Mouse (Mus musculus) embryonic facial prominence, embryonic 12.5 days (tissue): Measurements from ENCODE around the gene Chst15. TPM values are rescaled to one million over a fixed set of nuclear protein-coding genes. Genes with fewer than 3 reads are reported as not detected.

ENCODE experiments used
- ATAC-seq: fragments of 200-750 bp; cut with Nextera tagmentation; 2 replicates; pipeline ENCODE4 v1.8.0; 2017; ENCODE audit not compliant: insufficient number of reproducible peaks, insufficient read depth, low FRiP score, low TSS enrichment
- H3K27ac ChIP-seq: fragments of 300-500 bp; sonication (generic); 2 replicates; pipeline ENCODE4 v1.5.1; 2016; ENCODE audit warnings: mild to moderate bottlenecking
- H3K27me3 ChIP-seq: fragments of 300-500 bp; sonication (generic); 2 replicates; pipeline ENCODE4 v1.6.1; 2016; ENCODE audit warnings: mild to moderate bottlenecking, moderate library complexity
- H3K36me3 ChIP-seq: fragments of 300-500 bp; sonication (generic); 2 replicates; pipeline ENCODE4 v1.6.1; 2016; ENCODE audit warnings: mild to moderate bottlenecking
- H3K4me1 ChIP-seq: fragments of 300-500 bp; sonication (generic); 2 replicates; pipeline ENCODE4 v1.6.1; 2016
- H3K4me2 ChIP-seq: fragments of 300-500 bp; sonication (generic); replicated peaks from 2 replicates; pipeline ENCODE4 v1.6.1; 2016; ENCODE audit warnings: mild to moderate bottlenecking, moderate library complexity
- H3K4me3 ChIP-seq: fragments of 300-500 bp; sonication (generic); 2 replicates; pipeline ENCODE4 v1.5.1; 2016; ENCODE audit warnings: mild to moderate bottlenecking
- H3K9ac ChIP-seq: fragments of 300-500 bp; sonication (generic); 2 replicates; pipeline ENCODE4 v1.6.1; 2016; ENCODE audit warnings: mild to moderate bottlenecking, moderate library complexity
- H3K9me3 ChIP-seq: fragments of 300-500 bp; sonication (generic); 2 replicates; pipeline ENCODE4 v1.6.1; 2016; ENCODE audit warnings: mild to moderate bottlenecking, moderate library complexity
- WGBS: fragments of 180-500 bp; shearing (Covaris S2); methylation state at CpG from one replicate; pipeline ENCODE4 v1.1.7; 2016; 5-methylcytosine and 5-hydroxymethylcytosine counted together
- polyA plus RNA-seq: library from polyadenylated mRNA; unstranded; fragments of >200 nt; fragmentation: Nextera tagmentation; extraction: Ambion mirVana; gene quantifications from 2 replicates; pipeline ENCODE4 v1.2.1, GENCODE M21; 2016

Gene Chst15
- polyA plus RNA-seq, 1 experiment from 2014 or later = 24.6 TPM

DNA sequence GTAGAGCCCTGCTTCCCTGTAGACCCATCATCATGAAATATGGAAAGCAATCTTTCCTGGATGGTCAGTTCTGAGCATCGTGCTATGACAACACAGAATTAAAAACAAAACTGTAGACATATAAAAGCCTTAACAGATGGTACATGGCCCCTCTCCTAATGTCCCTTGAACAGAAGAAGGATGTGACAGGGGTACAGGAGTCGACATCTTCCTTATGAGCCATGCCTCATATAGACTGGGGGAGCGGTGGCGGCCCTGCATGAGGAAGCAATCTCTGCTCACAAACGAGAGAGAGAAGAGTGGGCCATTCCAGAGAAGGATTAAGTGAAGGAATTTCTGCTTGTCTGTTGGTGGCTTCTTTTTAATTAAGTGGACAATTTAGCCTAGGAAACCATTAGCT is 58.8 kb downstream of the Chst15 start:
- Histone ChIP-seq H3K27ac (no peak overlapping the region), H3K9me3 (no peaks in the 10 kb centered on the region), H3K4me1 (0 out of 2 replicates have a peak, but pooled peaks cover 4% of the 10 kb centered on the region), H3K27me3 (no peaks in the 10 kb centered on the region), H3K4me3 (no peak overlapping the region), H3K36me3 (no peaks in the 10 kb centered on the region), H3K4me2 (no peak overlapping the region), H3K9ac (no peak overlapping the region)
- WGBS = 64% methylated on average over 5 of the region's 5 CpGs
- no peak for ATAC-seq

- no peak for ATAC-seq
- H3K27me3 ChIP-seq = no peaks in the 10 kb centered on the region
- 89% methylated on average over 5 of the region's 5 CpGs for WGBS
- no peak overlapping the region for H3K4me3 ChIP-seq
- H3K4me2 ChIP-seq = no peak overlapping the region
- no peak overlapping the region for H3K27ac ChIP-seq
- H3K9ac ChIP-seq = no peak overlapping the region
- H3K4me1 ChIP-seq = peaks cover 8% of the 10 kb centered on the region; the same call in 1 of the 2 replicates
- H3K36me3 ChIP-seq = no peaks in the 10 kb centered on the region
- no peaks in the 10 kb centered on the region for H3K9me3 ChIP-seq
Observed at GRCm38 (mm10) chr7:132253513-132253912, 63.5 kb downstream of the Chst15 start.

- no peaks in the 10 kb centered on the region for H3K27me3 ChIP-seq
- no peak for ATAC-seq
- no peaks in the 10 kb centered on the region for H3K9me3 ChIP-seq
- H3K9ac ChIP-seq = no peak overlapping the region
- H3K4me1 ChIP-seq = peaks cover 12% of the 10 kb centered on the region; the same call in 1 of the 2 replicates
- no peaks in the 10 kb centered on the region for H3K36me3 ChIP-seq
- H3K4me3 ChIP-seq = no peak overlapping the region
- no peak overlapping the region for H3K27ac ChIP-seq
- 93% methylated on average over 4 of the region's 4 CpGs for WGBS
- no peak overlapping the region for H3K4me2 ChIP-seq
Observed at GRCm38 (mm10) chr7:132253078-132253477, 64.0 kb downstream of the Chst15 start.

DNA sequence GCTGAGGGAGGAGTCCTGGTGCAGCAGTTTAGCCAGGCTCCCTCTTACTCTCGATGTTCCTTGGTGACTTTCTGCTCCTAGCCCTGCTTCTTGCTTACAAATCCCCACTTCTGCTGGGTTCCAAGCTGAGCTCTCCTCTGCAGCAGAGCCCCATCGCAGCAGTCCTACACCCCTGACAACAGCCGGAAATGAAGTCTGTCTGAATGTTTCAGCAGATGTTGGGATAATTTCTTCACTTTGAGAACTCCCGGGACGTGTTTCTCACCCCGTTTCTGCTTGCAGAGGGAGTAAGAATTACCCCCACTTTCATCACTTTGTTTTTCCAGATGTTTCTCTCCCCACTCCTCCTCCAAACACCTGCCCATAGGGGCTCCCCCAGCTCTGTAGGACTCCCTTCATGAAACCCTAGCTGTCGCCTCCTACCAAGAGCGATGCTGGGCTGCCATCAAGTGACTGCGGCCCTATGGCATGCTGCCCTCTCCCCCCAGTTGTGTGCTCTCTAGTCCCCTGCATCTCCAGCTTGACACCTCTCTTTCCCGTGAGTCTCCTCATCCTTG is 67.4 kb downstream of the Chst15 start:
- ATAC-seq = no peak
- no peak overlapping the region for H3K27ac ChIP-seq
- no peak overlapping the region for H3K4me2 ChIP-seq

GRCm38 (mm10) chr7:132247567-132247966 is 69.5 kb downstream of the Chst15 start:
- WGBS = 9% methylated on average over 11 of the region's 11 CpGs
- H3K36me3 ChIP-seq = peaks cover 8% of the 10 kb centered on the region
- peak overlapping the region; percentile 63; the same call in 1 of the 2 replicates for H3K27ac ChIP-seq
- no peaks in the 10 kb centered on the region for H3K9me3 ChIP-seq
- peak; percentile 81 for ATAC-seq
- H3K4me1 ChIP-seq = peaks cover 24% of the 10 kb centered on the region; the same call in 1 of the 2 replicates
- 0 out of 2 replicates have a peak overlapping the region, but pooled peaks have one; percentile 23 for H3K4me2 ChIP-seq
- H3K27me3 ChIP-seq = no peaks in the 10 kb centered on the region
- no peak overlapping the region for H3K4me3 ChIP-seq
- no peak overlapping the region for H3K9ac ChIP-seq

More for the DNA sequence above, 67.4 kb downstream of the Chst15 start:
- Histone ChIP-seq H3K4me3 (no peak overlapping the region), H3K36me3 (peaks cover 8% of the 10 kb centered on the region), H3K9me3 (no peaks in the 10 kb centered on the region), H3K4me1 (peaks cover 24% of the 10 kb centered on the region; the same call in 1 of the 2 replicates), H3K9ac (no peak overlapping the region), H3K27me3 (no peaks in the 10 kb centered on the region)
- WGBS = 59% methylated on average over 10 of the region's 10 CpGs

GRCm38 (mm10) chr7:132247091-132247490 is 69.9 kb downstream of the Chst15 start:
- Histone ChIP-seq H3K4me2 (no peak overlapping the region), H3K36me3 (peaks cover 11% of the 10 kb centered on the region), H3K4me3 (no peak overlapping the region), H3K9me3 (no peaks in the 10 kb centered on the region), H3K4me1 (peaks cover 24% of the 10 kb centered on the region; the same call in 1 of the 2 replicates), H3K27me3 (no peaks in the 10 kb centered on the region), H3K27ac (peak overlapping the region; percentile 63; the same call in 1 of the 2 replicates), H3K9ac (no peak overlapping the region)
- WGBS = 61% methylated on average over 5 of the region's 5 CpGs
- ATAC-seq = no peak

DNA sequence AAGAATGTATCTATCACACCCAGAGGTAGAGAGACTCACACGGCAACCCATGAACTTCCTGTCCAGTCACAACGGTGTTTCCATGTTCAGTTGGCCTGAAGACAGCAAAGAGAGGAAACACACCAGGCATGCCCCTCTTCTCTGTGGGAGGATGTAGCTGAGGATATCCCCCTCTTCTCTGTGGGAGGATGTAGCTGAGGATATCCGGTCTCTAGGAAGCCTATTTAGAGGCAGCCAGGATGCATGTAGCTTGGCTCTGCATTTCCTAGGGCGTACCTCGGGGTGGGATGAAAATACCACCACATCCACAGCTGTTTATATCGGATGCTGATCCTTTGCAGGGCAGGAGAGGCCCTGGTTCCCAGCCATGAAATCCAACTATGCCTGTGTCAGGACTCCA is 71.3 kb downstream of the Chst15 start:
- no peak overlapping the region for H3K27ac ChIP-seq
- no peak overlapping the region for H3K4me2 ChIP-seq
- H3K9ac ChIP-seq = no peak overlapping the region
- no peak overlapping the region for H3K4me3 ChIP-seq
- 90% methylated on average over 6 of the region's 6 CpGs for WGBS
- H3K4me1 ChIP-seq = peaks cover 24% of the 10 kb centered on the region; the same call in 1 of the 2 replicates
- no peaks in the 10 kb centered on the region for H3K9me3 ChIP-seq
- H3K27me3 ChIP-seq = no peaks in the 10 kb centered on the region
- peaks cover 24% of the 10 kb centered on the region for H3K36me3 ChIP-seq
- ATAC-seq = no peak

GRCm38 (mm10) chr7:132244637-132245036 is 72.4 kb downstream of the Chst15 start:
- Histone ChIP-seq H3K4me1 (peaks cover 20% of the 10 kb centered on the region; the same call in 1 of the 2 replicates), H3K27ac (no peak overlapping the region), H3K9ac (no peak overlapping the region), H3K4me2 (no peak overlapping the region), H3K4me3 (no peak overlapping the region), H3K27me3 (no peaks in the 10 kb centered on the region), H3K9me3 (no peaks in the 10 kb centered on the region), H3K36me3 (peaks cover 25% of the 10 kb centered on the region)
- 91% methylated on average over 14 of the region's 14 CpGs for WGBS
- ATAC-seq = no peak

GRCm38 (mm10) chr7:132243225-132243624 is 73.8 kb downstream of the Chst15 start:
- Histone ChIP-seq H3K4me2 (no peak overlapping the region), H3K9ac (no peak overlapping the region), H3K27ac (no peak overlapping the region), H3K36me3 (peaks cover 26% of the 10 kb centered on the region), H3K4me1 (peaks cover 14% of the 10 kb centered on the region; the same call in 1 of the 2 replicates), H3K4me3 (no peak overlapping the region), H3K27me3 (no peaks in the 10 kb centered on the region), H3K9me3 (no peaks in the 10 kb centered on the region)
- WGBS = 86% methylated on average over 5 of the region's 5 CpGs
- ATAC-seq = no peak

- ATAC-seq = no peak
- Histone ChIP-seq H3K4me2 (no peak overlapping the region), H3K4me1 (peaks cover 10% of the 10 kb centered on the region; the same call in 1 of the 2 replicates), H3K36me3 (peaks cover 31% of the 10 kb centered on the region), H3K4me3 (no peak overlapping the region), H3K27ac (no peak overlapping the region), H3K9ac (no peak overlapping the region), H3K9me3 (no peaks in the 10 kb centered on the region), H3K27me3 (no peaks in the 10 kb centered on the region)
- WGBS = 45% methylated on average over 4 of the region's 4 CpGs
Observed at GRCm38 (mm10) chr7:132242617-132243141, 74.3 kb downstream of the Chst15 start.

DNA sequence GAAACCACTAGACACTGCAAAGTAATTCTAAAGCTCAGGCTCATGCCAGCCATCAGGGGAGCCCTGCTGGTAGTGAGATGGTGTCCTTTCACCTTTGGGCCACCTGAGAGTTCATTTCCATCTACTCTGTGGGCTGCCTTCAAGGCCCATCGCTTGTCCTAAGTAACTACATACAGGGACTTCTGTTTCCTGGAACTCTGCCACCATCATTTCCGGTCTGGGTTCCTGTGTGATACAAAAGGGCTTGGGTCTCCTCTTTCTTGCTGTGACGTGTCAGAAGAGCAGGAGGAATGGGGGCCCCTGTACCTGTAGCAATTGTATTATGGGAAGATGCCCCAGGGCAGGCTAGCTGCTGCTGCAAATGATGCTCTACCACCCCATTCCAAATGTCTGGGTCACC is 78.1 kb downstream of the Chst15 start:
- Histone ChIP-seq H3K9ac (no peak overlapping the region), H3K36me3 (peaks cover 30% of the 10 kb centered on the region)
- ATAC-seq = no peak

DNA sequence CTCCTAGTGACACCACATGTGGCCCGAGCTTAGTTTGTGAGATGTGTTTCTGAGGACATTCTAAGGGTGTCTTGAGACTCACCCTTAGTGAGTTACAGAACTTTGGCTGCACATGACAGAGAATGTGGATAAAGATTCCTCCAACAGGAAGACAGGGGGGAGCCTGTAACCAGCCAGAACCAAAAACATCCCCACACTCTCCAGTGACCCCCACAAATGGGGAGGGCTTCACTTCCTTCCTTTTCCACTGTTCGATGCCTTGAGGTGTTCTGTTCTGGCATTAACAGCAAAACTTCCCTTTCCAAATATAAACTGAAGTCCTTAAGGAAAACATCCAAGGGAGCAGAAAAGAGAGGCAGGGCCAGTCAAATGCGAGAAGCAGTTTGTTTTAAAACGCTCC is 79.8 kb downstream of the Chst15 start:
- ATAC-seq = no peak
- Histone ChIP-seq H3K4me1 (no peaks in the 10 kb centered on the region), H3K27ac (no peak overlapping the region), H3K4me3 (no peak overlapping the region), H3K36me3 (peaks cover 29% of the 10 kb centered on the region), H3K27me3 (no peaks in the 10 kb centered on the region), H3K9ac (no peak overlapping the region), H3K4me2 (no peak overlapping the region), H3K9me3 (no peaks in the 10 kb centered on the region)
- WGBS = 66% methylated on average over 4 of the region's 4 CpGs

More for the DNA sequence above, 78.1 kb downstream of the Chst15 start:
- H3K4me1 ChIP-seq = no peaks in the 10 kb centered on the region
- H3K9me3 ChIP-seq = no peaks in the 10 kb centered on the region
- H3K4me2 ChIP-seq = no peak overlapping the region
- WGBS = 80% methylated on average over 3 of the region's 3 CpGs
- H3K27me3 ChIP-seq = no peaks in the 10 kb centered on the region
- no peak overlapping the region for H3K27ac ChIP-seq
- no peak overlapping the region for H3K4me3 ChIP-seq
